Mouse (Mus musculus): ENCODE measurements around the gene Spryd3. TPM values are rescaled to one million over a fixed set of nuclear protein-coding genes. Genes with fewer than 3 reads are reported as not detected.
"Not testable (repeated sequence)": the region's sequence is repeated elsewhere in the genome, so short reads cannot be mapped to it uniquely, and the experiment has no call there.

The Spryd3 gene
- polyA plus RNA-seq, 1 experiment from 2014 or later: 16.0 TPM

DNA sequence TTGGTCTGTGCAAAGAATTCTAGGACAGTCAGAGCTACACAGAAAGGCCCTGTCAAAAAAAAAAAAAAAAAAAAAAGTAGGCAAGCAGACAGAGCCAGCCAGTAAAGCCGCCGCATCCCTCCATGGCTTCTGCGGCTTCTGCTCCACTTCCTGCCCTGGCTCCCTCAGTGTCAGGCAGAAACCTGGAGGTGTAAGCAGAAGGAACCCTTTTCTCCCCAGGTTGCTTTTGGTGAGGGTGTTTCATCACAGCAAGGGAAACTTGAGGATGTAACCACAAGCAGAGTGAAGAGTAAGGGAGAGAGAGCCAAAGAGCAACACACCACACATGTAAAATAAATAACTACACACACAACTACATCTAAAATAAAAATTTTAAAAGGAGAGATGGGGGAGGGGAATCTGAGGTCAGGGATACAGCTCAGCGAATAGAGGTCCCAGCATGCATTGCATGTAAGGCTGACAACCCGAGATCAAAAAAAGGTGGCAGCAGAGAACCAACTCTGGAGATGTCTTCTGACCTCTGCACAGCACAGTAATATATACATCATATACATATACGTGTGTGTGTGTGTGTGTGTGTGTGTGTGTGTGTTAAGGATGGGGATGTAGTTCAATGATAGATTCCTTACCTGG lies 29.6 kb upstream of the Spryd3 start:
- WGBS: 41% methylated on average over 6 of the region's 6 CpGs

DNA sequence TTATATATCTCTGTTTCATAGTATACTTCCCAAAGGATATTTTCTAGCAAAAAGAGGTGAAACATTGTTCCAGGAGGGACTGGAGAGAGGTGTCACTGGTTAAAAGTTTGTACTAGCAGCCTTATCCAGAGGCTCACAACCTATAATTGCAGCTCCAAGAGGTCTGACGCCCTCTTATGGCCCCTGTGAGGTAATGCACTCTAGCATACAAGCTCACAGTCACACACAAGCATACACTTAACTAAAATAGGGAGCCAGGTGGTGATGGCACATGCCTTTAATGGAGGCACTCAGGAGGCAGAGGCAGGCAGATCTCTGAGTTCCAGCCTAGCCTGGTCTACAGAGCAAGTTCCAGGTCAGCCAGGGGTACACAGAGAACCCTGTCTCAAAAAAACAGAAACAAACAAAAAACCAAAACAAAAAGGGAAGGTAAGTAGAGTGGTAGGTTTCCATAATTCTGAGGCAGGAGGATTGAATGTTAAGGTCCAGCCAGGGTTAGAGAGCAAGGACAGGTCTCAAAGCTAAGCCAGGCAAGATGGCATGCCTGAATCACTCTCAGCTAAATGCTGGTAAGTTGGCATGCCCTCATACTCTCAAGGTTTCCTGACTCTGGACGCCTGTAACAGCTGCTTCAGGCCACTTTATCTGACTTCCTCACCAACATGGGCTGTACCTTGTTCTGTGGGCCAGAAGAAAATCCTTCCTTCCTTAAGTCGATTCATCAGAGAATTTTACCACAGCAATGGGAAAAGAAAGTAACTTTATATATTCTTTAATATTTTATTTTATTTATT lies 28.1 kb upstream of the Spryd3 start:
- no peak overlapping the region for H3K9ac ChIP-seq
- no peak overlapping the region for H3K4me3 ChIP-seq
- peaks cover 10% of the 10 kb centered on the region for H3K4me1 ChIP-seq (replicated peaks)
- 45% methylated on average over 3 of the region's 3 CpGs for WGBS
- H3K4me2 ChIP-seq: no peak overlapping the region
- H3K27me3 ChIP-seq: no peaks in the 10 kb centered on the region
- no peaks in the 10 kb centered on the region for H3K36me3 ChIP-seq
- H3K27ac ChIP-seq: no peak overlapping the region
- no peaks in the 10 kb centered on the region for H3K9me3 ChIP-seq (replicated peaks)
- ATAC-seq (replicated peaks; ENCODE audit: insufficient number of reproducible peaks, insufficient read depth, low FRiP score, low read depth): no peak

More for the DNA sequence above, 29.6 kb upstream of the Spryd3 start:
- H3K4me1 ChIP-seq (replicated peaks): peaks cover 10% of the 10 kb centered on the region
- no peak overlapping the region for H3K4me3 ChIP-seq
- no peaks in the 10 kb centered on the region for H3K27me3 ChIP-seq
- H3K9me3 ChIP-seq (replicated peaks): no peaks in the 10 kb centered on the region
- H3K36me3 ChIP-seq: no peaks in the 10 kb centered on the region
- H3K4me2 ChIP-seq: no peak overlapping the region
- H3K9ac ChIP-seq: no peak overlapping the region
- ATAC-seq (replicated peaks; ENCODE audit: insufficient number of reproducible peaks, insufficient read depth, low FRiP score, low read depth): no peak
- H3K27ac ChIP-seq: no peak overlapping the region

DNA sequence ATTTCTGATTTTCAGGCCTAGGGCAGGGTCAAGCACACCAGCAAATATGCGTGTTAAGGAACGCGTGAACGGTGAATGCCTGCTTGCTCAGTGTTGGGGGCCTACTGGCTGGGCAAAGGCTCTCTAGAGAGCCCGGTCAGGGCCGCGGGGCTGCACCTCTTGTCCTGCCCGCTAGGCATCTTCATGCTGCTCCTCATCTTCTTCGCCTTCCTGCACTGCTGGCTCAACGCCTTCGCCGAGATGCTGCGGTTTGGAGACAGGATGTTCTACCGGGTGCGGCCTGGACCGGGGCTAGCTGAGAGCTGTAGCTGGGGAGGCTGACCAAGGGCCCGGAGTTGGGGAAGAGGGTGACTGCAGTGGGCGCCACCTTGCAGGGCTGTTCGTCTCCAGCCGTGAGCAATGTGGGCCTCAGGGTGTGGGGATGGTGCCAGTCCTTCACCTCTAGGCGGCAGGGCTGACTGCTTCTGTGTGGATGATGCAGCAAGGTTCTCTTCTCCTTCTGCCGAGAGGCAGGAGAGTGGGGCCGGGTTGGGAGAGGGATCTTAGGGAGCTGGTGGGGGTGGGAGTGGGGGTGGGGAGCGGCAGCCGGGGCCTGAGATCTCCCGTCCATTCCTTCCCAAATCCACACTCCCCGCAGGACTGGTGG lies 24.5 kb upstream of the Spryd3 start:
- Histone ChIP-seq H3K9ac (no peak overlapping the region), H3K4me1 (replicated peaks) (no peaks in the 10 kb centered on the region), H3K27me3 (no peaks in the 10 kb centered on the region), H3K27ac (no peak overlapping the region), H3K36me3 (no peaks in the 10 kb centered on the region), H3K4me2 (no peak overlapping the region), H3K4me3 (no peak overlapping the region), H3K9me3 (replicated peaks) (no peaks in the 10 kb centered on the region)
- 49% methylated on average over 27 of the region's 27 CpGs for WGBS
- no peak for ATAC-seq (replicated peaks; ENCODE audit: insufficient number of reproducible peaks, insufficient read depth, low FRiP score, low read depth)

DNA sequence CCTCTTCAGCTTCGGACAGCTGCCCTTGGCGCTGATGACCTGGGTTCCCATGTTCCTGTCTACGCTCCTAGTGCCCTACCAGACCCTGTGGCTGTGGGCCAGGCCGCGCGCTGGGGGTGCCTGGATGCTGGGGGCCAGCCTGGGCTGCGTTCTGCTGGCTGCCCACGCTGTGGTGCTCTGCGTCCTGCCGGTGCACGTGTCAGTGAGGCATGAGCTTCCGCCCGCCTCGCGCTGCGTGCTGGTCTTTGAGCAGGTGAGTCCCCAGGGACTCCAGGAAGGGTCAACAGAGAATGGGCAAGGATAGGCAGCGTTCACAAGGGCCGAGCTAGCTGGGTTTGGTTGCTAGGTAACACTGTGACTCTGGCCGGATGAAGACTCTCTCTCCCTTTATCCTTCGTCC lies 20.8 kb upstream of the Spryd3 start:
- H3K9me3 ChIP-seq (replicated peaks): no peaks in the 10 kb centered on the region
- H3K27me3 ChIP-seq: no peaks in the 10 kb centered on the region
- no peaks in the 10 kb centered on the region for H3K36me3 ChIP-seq
- 43% methylated on average over 20 of the region's 20 CpGs for WGBS
- H3K4me1 ChIP-seq (replicated peaks): no peaks in the 10 kb centered on the region
- H3K27ac ChIP-seq: no peak overlapping the region
- no peak overlapping the region for H3K9ac ChIP-seq
- no peak overlapping the region for H3K4me2 ChIP-seq
- no peak for ATAC-seq (replicated peaks; ENCODE audit: insufficient number of reproducible peaks, insufficient read depth, low FRiP score, low read depth)
- no peak overlapping the region for H3K4me3 ChIP-seq

DNA sequence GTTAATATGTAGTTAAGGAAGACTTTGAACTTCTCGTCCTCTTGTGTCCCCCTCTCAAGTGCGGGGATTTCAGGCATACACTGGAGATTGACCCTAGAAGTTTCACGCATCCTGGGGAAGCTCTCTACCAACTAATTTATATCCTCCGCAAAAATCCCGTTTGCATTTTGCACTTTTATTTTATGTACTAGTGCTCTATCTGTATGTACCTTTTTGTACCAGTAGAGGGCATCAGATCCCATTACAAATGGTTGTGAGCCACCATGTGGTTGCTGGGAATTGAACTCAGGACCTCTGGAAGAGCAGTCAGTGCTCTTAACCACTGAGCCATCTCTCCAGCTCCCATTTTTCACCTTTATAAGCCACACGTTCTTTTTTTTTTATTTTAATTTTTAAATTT lies 19.0 kb upstream of the Spryd3 start:
- not testable (repeated sequence) for H3K36me3 ChIP-seq; H3K4me2 ChIP-seq; H3K9ac ChIP-seq; H3K4me3 ChIP-seq; H3K9me3 ChIP-seq (replicated peaks); H3K27ac ChIP-seq; H3K27me3 ChIP-seq; H3K4me1 ChIP-seq (replicated peaks); ATAC-seq (replicated peaks; ENCODE audit: insufficient number of reproducible peaks, insufficient read depth, low FRiP score, low read depth)
- 89% methylated on average over 6 of the region's 6 CpGs for WGBS

DNA sequence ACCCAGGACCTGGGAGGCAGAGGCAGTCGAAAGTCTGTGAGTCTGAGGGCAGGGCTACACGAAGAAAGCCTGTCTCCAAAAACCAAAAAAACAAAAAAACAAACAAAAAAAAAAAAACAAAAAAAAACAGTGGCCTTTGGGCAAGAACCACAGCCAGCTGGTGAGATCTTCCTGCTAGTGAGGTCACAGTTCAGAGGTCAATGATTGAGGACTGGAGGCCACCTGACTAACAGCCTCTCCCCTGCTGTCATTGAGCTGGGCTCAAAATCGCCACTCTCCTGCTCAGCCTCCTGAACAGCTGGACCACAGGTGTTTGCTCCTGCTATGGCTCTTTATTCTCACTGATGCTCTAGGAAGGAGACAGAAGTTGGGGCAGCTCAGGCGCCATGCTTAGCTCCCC lies 16.6 kb upstream of the Spryd3 start:
- ATAC-seq (replicated peaks; ENCODE audit: insufficient number of reproducible peaks, insufficient read depth, low FRiP score, low read depth): no peak
- H3K4me2 ChIP-seq: no peak overlapping the region
- WGBS: 54% methylated on average over 4 of the region's 4 CpGs
- no peaks in the 10 kb centered on the region for H3K36me3 ChIP-seq
- H3K4me3 ChIP-seq: no peak overlapping the region
- H3K9me3 ChIP-seq (replicated peaks): no peaks in the 10 kb centered on the region
- no peaks in the 10 kb centered on the region for H3K27me3 ChIP-seq
- H3K4me1 ChIP-seq (replicated peaks): peaks cover 12% of the 10 kb centered on the region
- no peak overlapping the region for H3K9ac ChIP-seq
- H3K27ac ChIP-seq: no peak overlapping the region

DNA sequence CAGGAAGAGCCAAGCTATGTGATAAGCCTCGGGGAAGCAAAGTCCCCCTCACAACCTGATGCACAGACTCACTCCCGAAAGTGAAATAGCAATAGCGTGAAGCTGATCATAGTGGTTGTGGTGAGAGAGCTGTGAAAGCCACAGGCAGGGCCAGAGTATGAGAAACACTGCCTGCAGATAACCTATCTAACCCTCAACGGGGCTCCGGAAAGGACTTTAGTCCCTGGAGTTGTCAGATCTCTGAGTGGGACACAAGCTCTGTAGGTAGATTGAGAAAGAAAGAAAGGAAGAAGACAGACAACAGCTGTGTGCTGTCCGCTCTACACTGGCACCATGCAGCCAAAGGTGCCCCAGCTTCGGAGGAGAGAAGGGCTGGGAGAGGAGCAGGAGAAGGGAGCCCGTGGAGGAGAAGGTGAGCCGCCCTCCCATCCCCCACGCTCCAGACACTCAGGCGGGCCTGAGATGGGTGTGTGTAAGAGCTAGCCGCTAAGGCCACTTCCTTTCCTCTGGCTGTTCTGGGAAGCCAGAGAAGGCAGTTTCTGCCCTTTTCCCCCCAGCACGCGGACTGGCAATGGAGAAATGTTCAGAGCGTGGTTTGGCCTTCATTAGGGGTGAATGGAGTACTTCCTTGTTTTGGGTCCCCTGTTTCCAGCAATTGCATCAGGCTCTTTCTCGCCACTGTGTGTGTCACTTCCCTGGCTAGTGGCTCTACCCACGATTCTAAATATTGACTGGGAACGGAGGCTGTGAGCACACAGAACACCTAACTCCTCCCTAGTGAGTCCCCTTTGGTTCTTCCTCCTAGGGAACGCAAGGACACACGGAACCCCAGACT lies 14.5 kb upstream of the Spryd3 start, which contains the start of gene Soat2:
Gene Soat2, plus strand, starts transcription at position 226 of the 835 bp plus-strand sequence.
- Histone ChIP-seq H3K4me2 (peak within 1 kb of the TSS; percentile 40), H3K36me3 (no peaks in the 10 kb centered on the region), H3K4me3 (no peak within 1 kb of the TSS), H3K4me1 (replicated peaks) (peaks cover 14% of the 10 kb centered on the region), H3K27me3 (peaks cover 6% of the 10 kb centered on the region), H3K9ac (no peak within 1 kb of the TSS), H3K27ac (no peak within 1 kb of the TSS), H3K9me3 (replicated peaks) (no peaks in the 10 kb centered on the region)
- ATAC-seq (replicated peaks; ENCODE audit: insufficient number of reproducible peaks, insufficient read depth, low FRiP score, low read depth): no peak; the same call in 1 of the 2 replicates
- 31% methylated on average over 20 of the region's 20 CpGs for WGBS

DNA sequence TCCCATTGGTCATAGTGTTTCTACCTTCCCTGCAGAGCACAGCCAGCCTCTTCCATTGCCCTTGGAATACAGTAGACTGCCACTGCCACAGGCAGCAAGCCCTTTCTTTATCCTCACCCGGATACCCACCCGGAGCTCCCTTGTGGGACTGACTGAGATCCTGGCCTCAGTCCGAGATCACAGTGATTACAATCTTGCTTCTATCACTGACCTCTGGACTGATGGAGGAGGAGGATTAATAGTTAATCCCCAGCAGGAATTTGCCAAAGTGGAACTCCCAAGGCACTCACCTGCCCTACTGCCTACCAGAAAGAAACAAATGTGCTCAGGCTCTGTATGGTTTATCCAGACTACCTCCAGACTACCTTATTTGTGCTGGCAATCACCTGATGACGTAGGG lies 13.5 kb upstream of the Spryd3 start:
- Histone ChIP-seq H3K9ac (no peak overlapping the region), H3K36me3 (no peaks in the 10 kb centered on the region), H3K27ac (no peak overlapping the region), H3K4me1 (replicated peaks) (peaks cover 20% of the 10 kb centered on the region), H3K4me2 (no peak overlapping the region), H3K9me3 (replicated peaks) (no peaks in the 10 kb centered on the region), H3K27me3 (peaks cover 15% of the 10 kb centered on the region), H3K4me3 (no peak overlapping the region)
- 59% methylated on average over 4 of the region's 4 CpGs for WGBS
- ATAC-seq (replicated peaks; ENCODE audit: insufficient number of reproducible peaks, insufficient read depth, low FRiP score, low read depth): no peak

DNA sequence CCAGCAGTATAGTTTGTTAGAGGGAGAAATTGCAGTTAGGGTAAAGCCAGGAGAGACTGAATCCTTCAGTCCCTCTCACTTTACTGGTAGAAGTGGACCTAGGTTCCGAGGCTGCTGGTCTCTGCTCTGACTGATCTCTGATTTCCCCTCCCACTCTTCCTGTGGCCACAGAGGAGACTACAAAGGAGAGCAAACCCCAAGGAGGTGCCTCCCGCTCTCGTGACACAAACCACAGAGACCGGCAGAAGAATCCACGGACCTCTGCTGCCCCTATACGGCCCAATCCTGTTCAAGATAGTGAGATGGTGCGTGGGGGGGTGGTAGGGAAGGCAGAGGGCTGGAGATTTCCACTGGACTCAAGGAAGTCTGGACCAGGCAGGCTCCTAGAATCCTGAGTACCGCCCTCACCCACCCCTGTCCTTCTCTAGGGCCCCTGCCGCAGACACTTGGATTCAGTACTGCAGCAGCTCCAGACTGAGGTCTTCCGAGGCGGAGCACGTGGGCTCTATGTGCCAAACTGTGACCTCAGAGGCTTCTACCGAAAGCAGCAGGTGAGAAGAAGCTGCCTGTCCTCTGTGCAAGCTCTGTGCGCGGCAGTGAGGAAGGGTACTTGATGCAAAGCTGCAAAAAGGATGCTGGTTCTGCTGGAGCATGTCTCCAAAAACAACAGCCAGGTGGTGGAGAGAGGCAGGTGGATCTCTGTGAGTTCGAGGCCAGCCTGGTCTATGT lies 11.8 kb upstream of the Spryd3 start:
- no peak overlapping the region for H3K4me2 ChIP-seq
- WGBS: 51% methylated on average over 16 of the region's 16 CpGs
- no peak overlapping the region for H3K27ac ChIP-seq
- peaks cover 32% of the 10 kb centered on the region for H3K4me1 ChIP-seq (replicated peaks)
- no peak overlapping the region for H3K9ac ChIP-seq
- H3K27me3 ChIP-seq: peaks cover 28% of the 10 kb centered on the region
- no peaks in the 10 kb centered on the region for H3K9me3 ChIP-seq (replicated peaks)
- H3K4me3 ChIP-seq: no peak overlapping the region
- no peaks in the 10 kb centered on the region for H3K36me3 ChIP-seq
- no peak for ATAC-seq (replicated peaks; ENCODE audit: insufficient number of reproducible peaks, insufficient read depth, low FRiP score, low read depth)

DNA sequence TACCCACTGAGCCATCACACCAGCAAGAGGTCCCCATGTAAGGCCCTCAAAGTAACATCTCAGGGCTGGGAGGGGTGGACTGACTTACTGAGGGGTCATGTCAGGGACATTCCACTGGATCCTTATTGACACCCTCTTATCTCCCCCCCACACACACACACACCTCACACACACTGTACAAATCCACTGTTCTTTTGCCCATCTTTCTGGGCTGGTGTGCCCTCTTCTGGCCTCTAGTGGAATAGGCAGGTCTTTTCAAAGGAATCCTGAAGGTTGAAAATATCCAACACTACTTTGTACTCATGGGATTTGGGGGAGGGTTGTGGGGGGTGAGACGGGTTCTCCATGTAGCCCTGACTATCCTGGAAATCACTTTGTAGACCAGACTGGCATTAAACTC lies 10.8 kb upstream of the Spryd3 start:
- Histone ChIP-seq H3K4me2 (no peak overlapping the region), H3K9me3 (replicated peaks) (no peaks in the 10 kb centered on the region), H3K4me3 (no peak overlapping the region), H3K9ac (no peak overlapping the region), H3K27ac (no peak overlapping the region), H3K4me1 (replicated peaks) (peaks cover 32% of the 10 kb centered on the region), H3K27me3 (peaks cover 28% of the 10 kb centered on the region), H3K36me3 (no peaks in the 10 kb centered on the region)
- no peak for ATAC-seq (replicated peaks; ENCODE audit: insufficient number of reproducible peaks, insufficient read depth, low FRiP score, low read depth)
- WGBS: 0% methylated on average over 1 of the region's 1 CpGs
